Mouse (Mus musculus): ENCODE data around the gene Cnot3.
"Not testable (repeated sequence)": the region's sequence is repeated elsewhere in the genome, so short reads cannot be mapped to it uniquely, and the experiment has no call there.

The Cnot3 gene

DNA sequence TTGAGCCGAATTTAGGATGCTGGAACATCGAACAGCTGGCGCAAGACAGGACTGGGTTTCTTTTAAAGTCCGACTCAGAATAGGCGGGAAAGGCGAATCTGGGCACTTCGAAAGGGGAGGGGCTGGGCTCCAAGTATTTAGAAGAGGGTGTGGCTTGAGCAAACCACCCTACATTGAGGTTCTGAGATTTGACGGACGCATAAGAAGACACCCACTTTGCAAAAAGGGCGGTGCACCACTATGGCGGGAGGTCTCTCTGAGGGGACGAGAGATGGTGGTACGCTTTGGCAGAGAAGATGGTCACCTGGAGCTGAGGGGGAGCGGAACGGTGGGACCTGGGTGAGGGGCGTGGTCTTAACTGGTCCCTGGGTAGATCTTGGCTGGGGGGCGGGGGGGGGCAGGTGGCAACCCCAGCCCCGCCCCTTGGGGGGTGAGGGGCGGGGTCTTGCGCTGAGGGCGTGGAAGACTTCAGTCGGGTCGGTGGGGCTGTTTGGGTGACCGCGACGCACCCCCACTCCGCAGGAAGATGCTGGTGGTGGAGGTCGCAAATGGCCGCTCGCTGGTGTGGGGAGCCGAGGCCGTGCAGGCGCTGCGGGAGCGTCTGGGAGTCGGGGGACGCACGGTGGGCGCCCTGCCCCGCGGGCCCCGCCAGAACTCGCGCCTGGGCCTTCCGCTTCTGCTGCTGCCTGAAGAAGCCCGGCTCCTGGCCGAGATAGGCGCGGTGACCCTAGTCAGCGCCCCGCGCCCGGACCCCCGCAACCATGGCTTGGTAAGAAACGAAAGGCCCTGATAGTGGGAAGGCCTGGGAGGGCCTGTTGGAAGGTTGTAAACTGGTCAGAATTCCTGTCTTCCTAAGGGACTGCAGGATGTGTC lies 49.2 kb downstream of the Cnot3 start:
- peak; percentile 87 to 95 for DNase-seq (ENCODE audit: inconsistent age in 2 of 2, low spot score in 1 of 2)

DNA sequence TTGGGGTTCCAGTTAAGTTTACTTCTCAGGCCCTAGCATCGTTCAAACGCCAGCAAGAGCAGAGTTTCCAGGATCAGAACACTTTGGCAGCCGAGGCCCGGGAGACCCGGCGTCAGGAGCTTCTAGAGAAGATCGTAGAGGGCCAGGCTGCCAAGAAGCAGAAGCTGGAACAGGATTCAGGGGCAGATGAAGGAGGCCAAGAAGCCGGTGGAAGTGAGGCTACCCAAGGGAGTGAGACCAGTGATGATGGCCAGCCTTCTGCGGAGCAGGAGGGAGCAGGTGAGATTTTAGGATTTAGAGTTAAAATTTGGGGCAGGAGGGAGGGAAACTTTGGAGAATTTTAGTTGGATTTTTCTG lies 49.9 kb downstream of the Cnot3 start:
- DNase-seq (ENCODE audit: inconsistent age in 2 of 2, low spot score in 1 of 2): peak in 1 of 2 experiments; percentile 50

DNA sequence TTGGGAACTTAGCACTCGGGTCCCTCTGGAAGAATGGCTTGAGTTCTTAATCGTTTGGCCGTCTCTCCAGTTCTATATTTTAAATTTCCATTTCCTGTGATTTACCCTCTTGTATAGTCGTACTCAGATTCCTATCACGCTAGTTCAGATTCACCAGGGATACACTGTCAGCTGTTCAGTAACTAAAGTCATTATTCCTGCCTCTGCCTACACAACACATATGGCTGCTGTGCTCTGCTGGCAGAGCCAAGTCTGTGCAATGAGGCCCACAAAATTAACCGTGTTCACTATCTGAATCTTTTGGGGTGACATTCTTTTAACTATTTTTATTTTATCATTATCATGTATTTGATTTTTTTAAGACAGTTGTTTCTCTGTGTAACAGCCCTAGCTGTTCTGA lies 53.4 kb downstream of the Cnot3 start:
- no peak for DNase-seq (ENCODE audit: inconsistent age in 2 of 2, low spot score in 1 of 2)

- DNase-seq (ENCODE audit: inconsistent age in 2 of 2, low spot score in 1 of 2): peak in 1 of 2 experiments; percentile 30
Observed at GRCm38 (mm10) chr7:3703148-3703878, 58.2 kb downstream of the Cnot3 start.

- DNase-seq (ENCODE audit: inconsistent age in 2 of 2, low spot score in 1 of 2): peak; percentile 95 to 99
Observed at GRCm38 (mm10) chr7:3703879-3704441, 58.9 kb downstream of the Cnot3 start, which contains the start of gene Rps9. TSS of gene Rps9 (plus strand) at chr7:3703993.

GRCm38 (mm10) chr7:3704475-3704874 lies 59.4 kb downstream of the Cnot3 start:
- DNase-seq (ENCODE audit: inconsistent age in 2 of 2, low spot score in 1 of 2): no peak

GRCm38 (mm10) chr7:3705461-3705860 lies 60.4 kb downstream of the Cnot3 start:
- DNase-seq (ENCODE audit: inconsistent age in 2 of 2, low spot score in 1 of 2): peak in 1 of 2 experiments; percentile 57

DNA sequence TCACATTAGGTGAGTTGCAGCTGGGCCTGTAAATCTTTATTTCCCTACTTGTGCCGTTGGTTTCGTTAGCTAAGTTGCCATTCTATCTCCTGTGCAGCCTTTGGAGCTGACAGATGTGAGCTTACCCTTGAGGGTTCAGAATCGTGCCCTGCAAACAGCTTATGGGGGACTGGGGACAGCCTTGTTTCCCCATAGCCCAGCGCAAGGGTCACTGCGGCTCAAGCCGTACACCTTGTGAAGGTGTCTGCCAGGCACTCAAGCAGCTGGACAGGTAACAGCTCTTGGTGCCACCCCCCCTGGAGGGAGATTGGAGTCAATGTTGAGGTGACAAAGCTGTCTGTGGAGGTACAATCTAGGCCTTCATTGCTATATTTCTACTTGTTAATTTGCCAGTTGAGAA lies 60.8 kb downstream of the Cnot3 start:
- DNase-seq (ENCODE audit: inconsistent age in 2 of 2, low spot score in 1 of 2): peak in 1 of 2 experiments; percentile 48

GRCm38 (mm10) chr7:3706343-3706934 lies 61.4 kb downstream of the Cnot3 start:
- DNase-seq (ENCODE audit: inconsistent age in 2 of 2, low spot score in 1 of 2): peak in 1 of 2 experiments; percentile 53

- peak in 1 of 2 experiments; percentile 65 for DNase-seq (ENCODE audit: inconsistent age in 2 of 2, low spot score in 1 of 2)
Observed at GRCm38 (mm10) chr7:3707027-3707426, 62.0 kb downstream of the Cnot3 start.

- DNase-seq (ENCODE audit: inconsistent age in 2 of 2, low spot score in 1 of 2): peak in 1 of 2 experiments; percentile 30
Observed at GRCm38 (mm10) chr7:3707568-3708413, 62.7 kb downstream of the Cnot3 start.

- not testable (repeated sequence) for DNase-seq (ENCODE audit: inconsistent age in 2 of 2, low spot score in 1 of 2)
Observed at GRCm38 (mm10) chr7:3708447-3708980, 63.4 kb downstream of the Cnot3 start.

- DNase-seq (ENCODE audit: inconsistent age in 2 of 2, low spot score in 1 of 2): peak in 1 of 2 experiments; percentile 51
Observed at GRCm38 (mm10) chr7:3709000-3709399, 63.9 kb downstream of the Cnot3 start.
